Mouse (Mus musculus): Measurements from ENCODE around the gene R3hdm1.

The R3hdm1 gene

DNA sequence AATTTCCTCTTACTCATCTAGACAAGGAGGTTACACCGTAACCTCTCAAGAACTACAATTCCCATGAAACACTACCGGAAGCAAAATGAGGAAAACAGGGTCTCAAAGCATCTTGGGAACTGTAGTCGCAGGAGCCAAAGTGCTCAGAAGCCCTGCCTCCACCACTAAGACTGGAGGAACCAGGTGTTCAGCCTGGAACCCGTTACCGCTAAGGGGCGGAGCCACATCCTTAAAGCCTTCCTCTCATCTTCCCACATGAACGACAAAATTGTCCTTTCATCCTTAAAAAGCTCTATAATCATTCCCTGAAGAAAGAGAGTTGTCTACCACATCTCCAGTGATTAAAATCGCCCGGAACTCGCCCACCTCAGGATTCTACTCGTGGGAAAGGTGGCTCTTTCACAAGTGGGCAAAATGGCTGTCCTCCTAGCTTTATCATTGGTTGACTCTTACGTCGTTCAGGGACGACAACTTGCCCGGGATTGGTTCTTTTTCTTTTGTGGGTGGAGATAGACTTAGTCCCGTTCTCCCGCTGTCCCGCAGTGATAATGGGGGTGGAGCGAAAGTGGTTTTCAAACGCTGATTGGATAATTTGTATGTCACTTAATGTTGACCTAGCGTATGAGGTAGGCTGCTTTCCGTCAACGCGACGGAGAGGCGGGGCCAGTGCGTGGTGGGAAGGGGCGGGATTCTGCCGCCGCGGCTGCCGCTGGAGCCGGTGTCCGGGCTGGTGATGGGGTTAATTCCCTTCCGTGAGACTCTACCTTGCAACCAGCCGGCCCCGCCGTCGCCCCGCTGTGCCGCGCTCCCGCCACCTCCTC is at the start of gene R3hdm1, which contains the start of gene Zranb3:
TSS of gene R3hdm1 (plus strand) at position 661 of the 821 bp plus-strand sequence.
TSS of gene Zranb3 (minus strand) at position 407 of the 821 bp plus-strand sequence.
- DNase-seq (ENCODE audit: low spot score) = peak; percentile 79

DNA sequence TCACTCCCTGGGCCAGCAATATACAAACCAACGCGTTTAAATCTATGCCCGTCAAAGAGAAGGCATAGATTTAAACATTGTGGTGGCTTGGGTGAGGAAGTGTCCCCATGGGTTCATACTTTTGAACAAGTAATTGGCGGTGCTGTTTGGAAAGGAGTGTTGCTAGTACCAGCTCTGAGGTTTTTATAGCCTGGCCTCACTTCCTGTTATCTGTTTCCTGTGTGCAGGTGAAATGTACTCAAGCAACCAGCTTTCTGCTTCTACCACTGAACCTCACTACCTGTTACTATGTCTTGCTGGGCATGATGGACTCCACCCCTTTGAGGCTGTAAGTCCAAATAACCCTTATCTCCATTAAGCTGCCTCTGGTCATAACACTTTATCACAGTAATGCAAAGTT is 45.8 kb upstream of the R3hdm1 start:
- DNase-seq (ENCODE audit: low spot score) = no peak

DNA sequence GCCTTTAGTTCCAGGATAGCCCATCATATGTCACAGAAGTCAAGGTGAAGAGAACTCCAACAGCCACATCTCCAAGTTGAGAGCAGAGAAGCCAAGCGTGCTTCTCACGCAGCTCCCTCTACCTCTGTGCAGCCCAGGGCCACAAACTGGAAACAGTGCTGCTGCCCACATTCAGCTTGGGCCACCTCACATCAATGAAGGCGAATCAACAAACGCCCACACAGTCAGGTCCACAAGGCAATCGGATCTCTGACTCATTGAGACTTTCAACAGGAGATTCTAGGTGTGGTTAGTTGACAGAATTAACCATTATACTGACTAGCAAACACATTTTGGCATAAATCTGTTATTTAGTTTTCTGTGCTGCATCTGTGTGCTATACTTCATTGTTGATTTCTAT is 44.5 kb upstream of the R3hdm1 start:
- DNase-seq (ENCODE audit: low spot score) = no peak

DNA sequence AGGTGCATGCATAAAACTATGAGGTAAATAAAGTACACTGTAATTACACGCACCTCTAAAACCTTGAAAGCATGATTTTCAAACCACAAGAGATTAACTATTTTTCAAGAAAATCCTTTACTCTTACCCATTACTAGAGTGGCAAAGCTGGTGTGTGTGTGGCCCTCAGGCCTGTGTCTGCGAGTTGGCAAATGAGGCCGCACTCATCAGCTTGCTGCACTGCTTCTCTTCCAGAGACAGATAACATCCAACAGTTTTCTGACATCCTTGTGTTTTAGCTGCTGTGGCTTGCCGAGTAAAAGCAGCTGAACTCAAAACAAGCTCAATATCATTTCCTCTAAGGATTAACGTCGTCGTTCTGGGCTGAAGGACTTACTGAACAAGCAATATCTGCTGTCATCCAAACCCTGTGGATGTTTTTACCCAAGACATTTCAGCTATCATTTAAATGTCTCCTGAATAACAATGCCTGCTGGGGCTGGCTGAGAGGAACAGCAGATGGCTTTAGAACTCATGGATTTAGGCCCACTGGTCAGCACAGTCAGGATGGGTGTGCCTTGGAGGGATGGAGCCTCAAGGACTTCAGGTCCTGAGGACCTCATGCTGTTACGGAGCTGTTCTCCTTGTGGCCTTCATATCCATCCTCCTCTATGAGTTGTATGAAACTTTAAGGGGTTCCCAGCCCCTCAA is 42.3 kb upstream of the R3hdm1 start:
- DNase-seq (ENCODE audit: low spot score) = no peak

DNA sequence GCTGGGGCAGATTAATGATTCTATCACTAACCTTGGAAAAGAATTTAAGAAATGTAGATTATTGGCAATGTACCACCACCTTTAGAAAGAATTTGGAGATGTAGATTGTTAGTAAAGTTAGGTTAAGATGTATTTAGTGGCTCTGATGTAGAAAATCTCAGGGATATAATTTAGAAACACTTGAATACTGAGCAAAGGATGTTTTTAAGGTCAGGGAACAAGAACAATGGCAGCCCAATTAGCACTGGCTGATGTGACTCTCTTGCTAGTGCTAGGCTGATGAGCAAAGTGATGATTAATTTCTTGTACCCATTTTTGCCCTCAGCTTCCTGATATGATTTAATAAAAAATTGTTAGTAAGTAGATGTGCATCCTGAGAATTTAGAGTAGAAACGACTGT is 41.7 kb upstream of the R3hdm1 start:
- DNase-seq (ENCODE audit: low spot score) = no peak

DNA sequence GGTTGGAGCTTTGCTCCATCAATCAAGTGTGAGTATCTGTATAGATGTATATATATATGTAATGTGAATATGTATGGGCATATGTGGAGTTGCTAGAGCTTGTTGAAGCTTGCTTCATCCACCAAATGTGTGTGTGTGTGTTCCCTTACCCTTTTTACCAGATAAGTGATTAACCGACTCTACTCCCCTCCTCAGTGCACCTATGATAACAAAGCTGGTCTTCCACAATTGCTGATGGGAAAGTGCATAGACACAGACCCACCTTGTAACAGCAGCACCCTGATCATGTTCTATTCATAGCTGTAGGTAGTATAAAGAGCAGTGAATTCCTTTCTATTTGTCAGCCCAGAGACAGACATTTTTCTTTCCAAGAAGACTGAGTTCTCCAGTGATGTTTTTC is 40.9 kb upstream of the R3hdm1 start:
- DNase-seq (ENCODE audit: low spot score) = no peak

DNA sequence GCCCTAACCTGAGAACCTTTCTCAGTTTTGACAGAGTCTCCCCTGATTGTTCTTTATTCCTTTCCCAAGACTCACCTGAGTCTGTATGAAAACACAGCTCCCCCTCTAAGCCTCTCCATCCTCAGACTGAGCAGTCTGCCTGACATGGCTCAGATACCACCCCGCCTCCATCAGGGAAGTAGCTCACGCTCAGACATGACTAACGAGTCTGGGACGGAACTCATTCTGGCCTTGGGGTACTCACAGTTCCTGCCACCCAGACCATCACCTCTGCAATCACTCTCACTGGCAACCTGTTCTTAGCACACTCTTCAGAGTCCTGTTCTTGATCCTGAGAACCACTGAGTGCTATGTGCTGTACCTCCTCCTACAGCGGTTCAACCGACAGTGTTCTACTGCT is 38.4 kb upstream of the R3hdm1 start:
- no peak for DNase-seq (ENCODE audit: low spot score)

DNA sequence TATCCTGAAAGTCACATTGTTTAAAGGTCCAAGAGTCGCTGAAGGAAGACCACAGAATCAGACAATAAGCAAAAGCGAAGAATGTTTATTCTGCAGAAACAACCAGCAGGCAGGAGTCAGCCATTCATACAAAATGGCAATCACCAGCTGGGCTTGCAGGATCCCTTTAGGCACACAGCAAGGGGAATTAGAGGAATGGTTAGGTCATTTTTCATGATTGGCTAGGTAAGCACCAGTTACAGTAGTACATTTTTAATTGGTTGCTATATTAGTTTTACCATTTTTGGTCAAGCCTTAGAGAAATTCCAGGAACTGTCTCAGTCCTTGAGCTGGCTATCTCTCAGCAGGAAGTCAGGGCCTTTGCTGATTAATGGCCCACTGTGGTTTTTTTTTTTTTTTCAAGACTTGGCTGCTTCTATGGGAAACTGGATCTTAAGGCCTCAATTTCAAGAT is 34.1 kb upstream of the R3hdm1 start:
- DNase-seq (ENCODE audit: low spot score) = no peak

DNA sequence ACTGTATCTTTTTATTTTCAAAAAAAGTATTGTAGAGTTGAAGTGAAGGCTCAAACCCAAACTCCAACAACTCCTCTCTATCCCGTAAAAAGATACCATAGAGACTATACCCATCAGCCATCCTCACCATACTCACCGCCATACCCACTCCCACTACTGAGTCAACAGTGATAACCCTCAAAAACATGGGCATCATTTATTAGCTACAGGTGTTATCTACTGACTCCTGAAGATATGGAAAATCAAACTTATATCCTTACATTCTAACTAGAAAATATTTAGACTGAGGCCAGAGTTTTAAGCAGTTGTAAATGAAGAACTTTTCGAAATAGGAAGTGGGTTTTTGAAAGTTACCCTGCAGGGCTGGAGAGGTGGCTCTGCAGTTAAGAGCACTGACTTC is 33.1 kb upstream of the R3hdm1 start:
- no peak for DNase-seq (ENCODE audit: low spot score)

DNA sequence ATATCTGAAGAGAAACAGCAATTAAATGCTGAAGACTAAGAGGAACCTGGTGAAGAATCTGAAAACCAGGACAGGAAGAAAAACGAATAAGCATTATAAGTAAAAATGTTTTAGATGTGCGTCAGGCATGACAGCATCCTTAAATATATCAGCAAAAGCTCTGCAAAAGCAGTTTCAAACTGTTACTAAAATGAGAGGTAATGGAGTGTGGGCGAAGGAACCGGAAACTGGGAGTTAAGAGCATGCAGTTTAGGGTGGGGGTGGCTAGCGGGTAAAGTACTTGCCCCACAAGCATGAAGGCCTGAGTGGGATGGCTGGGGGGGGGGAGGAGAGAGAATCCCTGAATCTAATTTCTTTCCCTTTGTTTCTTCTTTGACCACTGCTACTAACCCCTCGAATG is 30.1 kb upstream of the R3hdm1 start:
- no peak for DNase-seq (ENCODE audit: low spot score)

DNA sequence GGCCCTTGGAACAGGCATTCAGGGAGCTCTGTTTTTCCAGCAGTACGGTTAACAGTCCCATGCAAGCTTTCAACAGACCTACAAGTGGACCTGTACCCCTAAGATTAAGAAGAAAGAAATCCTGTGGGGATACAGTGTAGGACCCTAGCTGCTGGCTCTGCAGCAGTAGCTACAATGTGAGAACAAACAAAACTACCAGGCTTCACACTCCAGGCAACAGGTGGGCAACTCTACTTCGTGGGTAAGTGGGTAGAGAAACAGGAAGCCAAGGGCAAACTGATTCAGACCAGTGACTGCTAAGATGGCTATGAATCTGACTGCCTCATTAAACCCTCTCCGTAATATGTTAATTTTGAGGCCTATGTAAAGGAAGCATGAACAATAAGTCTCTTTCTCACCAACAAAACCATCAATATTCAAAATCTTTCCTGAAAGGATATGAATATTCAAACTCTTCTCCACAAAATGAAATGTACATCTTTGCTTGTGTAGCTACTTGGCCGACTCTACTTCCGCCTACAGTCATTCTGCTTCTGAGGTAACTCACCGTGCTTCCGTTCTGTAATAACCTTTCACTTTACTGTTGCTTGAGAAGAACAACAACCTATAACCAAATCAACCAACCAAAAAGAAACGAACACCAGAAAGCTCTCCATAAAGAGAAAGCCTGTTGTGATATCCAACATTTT is 26.2 kb upstream of the R3hdm1 start:
- no peak for DNase-seq (ENCODE audit: low spot score)

DNA sequence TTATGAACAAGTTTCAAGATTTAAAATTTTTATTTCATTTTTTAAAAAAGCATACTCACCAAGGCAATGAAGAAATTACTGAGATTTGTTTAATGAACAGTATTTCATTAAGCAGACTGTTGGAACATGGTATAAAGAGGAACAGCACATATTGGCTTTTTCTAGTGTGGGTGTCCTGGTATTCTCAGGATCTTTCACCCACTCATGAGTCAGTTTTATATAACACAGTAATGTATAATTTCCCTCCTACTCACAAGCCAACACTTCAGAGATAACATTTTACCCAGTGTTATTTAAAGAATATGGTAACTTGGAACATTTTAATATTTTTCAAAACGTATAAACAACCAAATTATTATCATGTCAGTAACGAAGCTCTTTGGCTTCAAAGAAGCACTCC is 25.3 kb upstream of the R3hdm1 start:
- no peak for DNase-seq (ENCODE audit: low spot score)

DNA sequence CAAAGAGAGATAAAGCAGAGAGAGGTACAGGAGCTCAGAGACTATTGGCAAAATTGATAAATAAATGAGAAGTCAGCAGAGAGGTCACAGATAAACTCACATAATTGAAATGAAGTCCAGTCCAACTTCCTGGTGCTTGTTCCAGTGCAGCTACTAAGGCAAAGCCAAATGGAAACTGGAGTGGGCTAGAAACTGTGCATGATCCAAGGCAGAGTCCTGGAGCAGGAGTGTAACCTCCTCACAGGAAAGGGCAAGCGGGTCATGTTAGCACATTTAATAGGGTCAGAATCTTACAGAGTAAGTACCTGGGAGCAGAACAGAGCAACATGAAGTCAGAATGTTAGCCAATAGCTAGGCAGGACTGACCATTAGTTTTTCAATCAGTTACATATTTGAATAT is 24.5 kb upstream of the R3hdm1 start:
- DNase-seq (ENCODE audit: low spot score) = no peak

DNA sequence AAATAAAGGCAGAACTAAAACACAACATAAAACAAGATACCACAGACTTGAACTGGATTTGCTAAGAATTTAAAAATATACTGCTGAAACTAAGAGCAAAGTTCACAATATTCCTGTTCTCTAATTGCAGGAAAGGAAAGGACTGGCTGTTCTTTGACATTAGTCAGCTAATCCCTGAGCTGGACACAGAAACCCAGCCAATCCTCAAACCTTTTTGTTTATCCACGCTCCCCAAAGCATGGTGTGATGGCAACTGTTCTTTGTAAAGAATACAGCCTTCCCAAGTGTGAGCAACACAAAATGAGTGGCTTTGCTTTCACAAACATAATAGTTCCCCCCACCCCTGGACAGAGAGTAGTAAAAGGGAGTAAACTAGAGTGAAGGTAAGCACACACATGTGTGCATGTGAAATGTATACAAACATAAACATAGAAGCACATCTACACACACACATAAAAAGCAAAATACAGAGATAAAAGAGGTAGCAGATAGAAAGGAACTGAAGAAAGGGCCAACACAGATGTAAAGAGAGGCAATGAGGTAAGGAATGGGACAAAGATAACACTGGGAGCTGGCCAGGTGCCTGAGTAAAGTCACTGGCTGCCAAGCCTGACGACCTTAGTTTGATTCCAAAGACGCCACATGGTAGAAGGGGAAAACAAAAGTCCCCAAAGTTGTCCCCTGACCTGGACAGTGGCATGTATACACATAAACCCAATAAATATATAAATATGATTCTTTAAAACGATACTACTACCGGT is 22.0 kb upstream of the R3hdm1 start:
- DNase-seq (ENCODE audit: low spot score) = no peak

DNA sequence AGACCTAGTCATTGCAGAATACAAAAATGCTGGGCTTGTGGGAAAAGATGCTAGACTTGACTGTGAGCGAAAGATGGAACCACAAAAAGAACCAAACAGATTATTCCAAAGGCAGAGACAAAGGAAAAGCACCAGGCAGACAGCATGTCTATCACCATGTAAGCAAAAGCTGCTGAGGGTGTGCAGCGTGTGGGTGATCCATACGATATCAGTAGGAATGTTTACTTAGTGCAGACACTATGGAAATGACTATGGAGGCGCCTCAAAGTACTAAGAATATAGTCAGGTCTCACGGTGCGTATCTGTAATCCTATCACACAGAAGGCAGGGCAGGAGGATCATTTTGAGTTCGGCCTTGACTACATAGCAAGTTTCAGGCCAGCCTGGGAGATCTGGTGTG is 21.2 kb upstream of the R3hdm1 start:
- DNase-seq (ENCODE audit: low spot score) = no peak

DNA sequence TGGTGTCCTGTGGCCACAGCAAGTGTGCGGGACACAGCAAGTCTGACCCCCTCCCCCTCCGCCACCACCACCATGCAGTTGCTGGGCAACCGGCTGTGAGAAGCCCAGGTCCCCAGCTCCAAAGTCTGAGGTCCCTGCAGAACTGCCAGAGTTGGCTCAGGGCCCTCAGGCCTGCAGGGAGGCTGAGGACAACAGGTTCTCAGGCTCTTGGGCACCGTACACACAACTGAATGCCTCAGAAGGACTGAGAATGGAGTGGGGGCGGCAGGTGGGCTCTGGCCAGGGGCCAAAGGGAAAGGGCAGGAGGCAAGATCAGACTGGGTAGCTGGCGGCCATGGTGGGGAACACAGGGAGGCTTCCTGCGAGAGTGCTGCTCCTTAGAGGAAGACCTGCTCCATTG is 20.3 kb upstream of the R3hdm1 start:
- no peak for DNase-seq (ENCODE audit: low spot score)

DNA sequence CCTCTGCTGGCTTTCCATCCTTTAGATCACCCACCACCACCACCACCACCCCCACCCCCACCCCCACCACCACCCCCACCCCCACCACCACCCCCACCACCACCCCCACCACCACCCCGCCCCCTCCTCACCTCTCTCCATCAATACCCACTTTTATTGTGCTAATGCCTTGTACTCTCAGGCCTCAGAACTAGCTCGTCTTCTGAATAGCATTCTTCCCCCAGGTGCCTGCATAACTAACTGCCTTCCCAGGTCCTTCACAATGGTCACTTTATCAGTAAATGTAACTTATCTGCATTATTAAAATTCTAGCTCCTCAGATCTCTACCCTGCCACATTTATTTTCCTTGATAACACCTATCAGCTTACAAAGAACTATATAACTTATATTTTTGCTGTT is 8.4 kb upstream of the R3hdm1 start:
- no peak for DNase-seq (ENCODE audit: low spot score)

DNA sequence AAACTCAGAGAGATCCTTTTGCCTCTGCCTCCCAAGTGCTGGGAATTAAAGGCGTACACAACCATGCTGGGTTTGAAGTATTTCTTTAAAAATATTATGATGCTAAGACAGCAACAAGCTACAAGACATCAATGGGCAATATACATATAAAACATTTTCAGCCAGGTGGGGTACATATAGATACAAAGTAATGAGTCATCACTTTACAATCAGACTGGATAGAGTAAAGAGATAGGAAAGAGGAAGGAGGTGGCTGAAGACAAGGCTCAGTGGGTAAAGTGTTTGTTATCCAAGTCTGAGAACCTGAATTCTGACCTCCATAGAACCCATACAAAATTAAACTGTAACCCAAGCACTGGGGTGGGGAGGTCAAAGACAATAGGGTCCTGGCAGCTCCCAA is 4.8 kb upstream of the R3hdm1 start:
- no peak for DNase-seq (ENCODE audit: low spot score)

DNA sequence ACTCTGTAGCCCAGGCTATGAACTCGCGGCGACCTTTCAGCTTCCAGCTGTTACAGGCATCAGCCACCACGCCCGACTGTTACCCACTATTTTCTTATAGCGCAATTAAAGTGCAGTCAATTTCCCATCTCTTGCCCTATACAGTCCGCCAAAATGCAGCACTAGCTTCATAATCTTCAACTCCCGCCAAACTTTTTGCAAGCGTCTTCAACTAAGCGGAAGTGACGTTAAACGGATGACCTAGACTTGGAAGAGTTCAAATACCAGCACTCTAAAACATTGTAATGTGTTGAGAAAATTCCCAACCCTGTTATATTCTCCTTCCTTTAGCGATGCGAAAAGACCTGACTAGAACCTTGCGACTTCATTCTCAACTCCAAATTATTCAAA is 855 bp upstream of the R3hdm1 start:
- DNase-seq (ENCODE audit: low spot score) = no peak

DNA sequence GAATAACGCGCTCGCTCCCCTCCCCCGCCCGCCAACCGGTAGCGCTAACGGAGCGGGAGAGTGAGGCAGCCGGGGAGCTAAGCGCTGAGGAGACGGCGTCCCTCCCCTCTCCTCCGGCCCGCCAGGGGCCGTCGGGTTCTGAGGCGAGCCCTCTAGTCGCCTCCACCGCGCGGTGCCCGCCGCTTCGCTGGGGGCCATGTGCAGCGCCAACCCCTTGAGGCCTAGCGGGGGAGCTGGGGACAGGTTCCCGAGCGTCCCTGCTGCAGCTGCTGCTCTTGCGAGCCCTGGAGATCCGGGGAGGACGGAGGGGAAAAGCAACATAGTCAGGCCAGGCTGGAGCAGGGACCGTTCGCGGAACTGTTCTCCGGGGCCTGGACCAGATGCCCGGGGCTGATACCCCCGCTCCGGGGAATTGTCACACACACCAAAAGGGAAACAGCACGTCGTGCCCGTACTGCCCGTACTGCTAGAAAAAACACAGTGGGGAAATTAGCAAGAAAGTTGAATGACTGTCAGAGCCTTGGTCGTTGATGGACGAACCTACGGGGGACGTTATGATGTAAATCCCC is 503 bp downstream of the R3hdm1 start:
- DNase-seq (ENCODE audit: low spot score) = no peak

DNA sequence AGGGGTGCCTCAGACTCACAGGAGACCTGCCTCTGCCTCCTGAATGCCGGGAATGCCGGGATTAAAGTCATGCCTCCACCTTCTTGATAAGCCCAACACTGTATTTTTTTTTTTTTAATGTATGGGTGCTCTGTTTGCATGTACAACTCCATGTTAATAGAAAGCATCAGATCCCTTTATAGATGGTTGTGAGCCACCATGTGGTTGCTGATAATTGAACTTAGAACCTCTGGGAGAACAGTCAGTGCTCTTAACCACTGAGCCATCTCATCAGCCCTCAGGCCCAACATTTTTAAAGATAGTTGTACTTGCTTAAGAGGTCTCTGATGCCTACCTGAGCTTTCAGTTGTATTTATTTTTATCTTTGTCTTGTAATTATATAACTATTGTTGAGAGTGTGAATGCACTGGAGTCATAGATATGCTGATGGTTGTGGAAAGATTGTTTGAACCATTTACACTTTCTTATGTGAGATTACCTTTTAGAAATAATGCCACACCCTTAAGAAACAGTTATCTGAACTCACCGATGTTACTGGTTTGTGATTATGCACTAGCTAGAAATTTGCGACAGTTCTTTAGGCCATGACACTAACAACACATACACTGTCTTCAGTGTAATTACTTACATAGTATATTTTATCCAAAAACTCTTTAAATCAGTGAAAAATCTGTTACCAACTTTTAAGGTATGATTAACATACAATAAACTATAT is 18.0 kb downstream of the R3hdm1 start:
- no peak for DNase-seq (ENCODE audit: low spot score)
